Mouse (Mus musculus) forebrain, embryonic 10.5 days (tissue): ENCODE measurements around the gene Snai1. TPM values are rescaled to one million over a fixed set of nuclear protein-coding genes. Genes with fewer than 3 reads are reported as not detected.
A peak's percentile ranks its signal among the peaks of the same experiment; 100 is the strongest.

ENCODE experiments used
- DNase-seq: peaks from one replicate; pipeline ENCODE4 v3.0.0-alpha.2; 2017; ENCODE audit warnings: low spot score; ENCODE audit errors: extremely low spot score
- H3K27ac ChIP-seq: fragments of 300-500 bp; sonication (generic); 2 replicates; pipeline ENCODE4 v1.5.1; 2016; ENCODE audit warnings: mild to moderate bottlenecking
- H3K27me3 ChIP-seq: fragments of 300-500 bp; sonication (generic); 2 replicates; pipeline ENCODE4 v1.6.1; 2016; ENCODE audit warnings: mild to moderate bottlenecking; ENCODE audit not compliant: poor library complexity, severe bottlenecking
- H3K36me3 ChIP-seq: fragments of 300-500 bp; sonication (generic); replicated peaks from 2 replicates; pipeline ENCODE4 v1.6.1; 2016; ENCODE audit warnings: mild to moderate bottlenecking, moderate library complexity
- H3K4me1 ChIP-seq: fragments of 300-500 bp; sonication (generic); 2 replicates; pipeline ENCODE4 v1.6.1; 2016
- H3K4me3 ChIP-seq: fragments of 300-500 bp; sonication (generic); 2 replicates; pipeline ENCODE4 v1.5.1; 2016; ENCODE audit warnings: mild to moderate bottlenecking, moderate library complexity
- H3K9me3 ChIP-seq: fragments of 300-500 bp; sonication (generic); 2 replicates; pipeline ENCODE4 v1.6.1; 2016; ENCODE audit warnings: mild to moderate bottlenecking, moderate library complexity
- WGBS: fragments of 180-500 bp; shearing (Covaris S2); methylation state at CpG from one replicate; pipeline ENCODE4 v1.1.7; 2016; 5-methylcytosine and 5-hydroxymethylcytosine counted together
- polyA plus RNA-seq: library from polyadenylated mRNA; unstranded; fragments of >200 nt; fragmentation: Nextera tagmentation; extraction: Ambion mirVana; gene quantifications from 2 replicates; pipeline ENCODE4 v1.2.1, GENCODE M21; 2016

The Snai1 gene
- polyA plus RNA-seq, 1 experiment from 2014 or later, result 40.4 TPM

- Histone ChIP-seq H3K4me3 (no peak overlapping the region), H3K27me3 (peaks cover 15% of the 10 kb centered on the region), H3K36me3 (peaks cover 9% of the 10 kb centered on the region), H3K27ac (peak overlapping the region; percentile 69), H3K4me1 (peaks cover 53% of the 10 kb centered on the region), H3K9me3 (no peaks in the 10 kb centered on the region)
- WGBS, result 86% methylated on average over 18 of the region's 18 CpGs
- no peak for DNase-seq
These were observed 8.6 kb downstream of the Snai1 start for GRCm38 (mm10) chr2:167546447-167547195.

GRCm38 (mm10) chr2:167547444-167547843 is 9.4 kb downstream of the Snai1 start:
- Histone ChIP-seq H3K4me3 (no peak overlapping the region), H3K4me1 (peaks cover 48% of the 10 kb centered on the region), H3K27ac (no peak overlapping the region), H3K36me3 (peaks cover under 1% of the 10 kb centered on the region; the same call in 1 of the 2 replicates), H3K27me3 (peaks cover 7% of the 10 kb centered on the region), H3K9me3 (no peaks in the 10 kb centered on the region)
- DNase-seq, result no peak
- WGBS, result 81% methylated on average over 8 of the region's 8 CpGs

- 91% methylated on average over 7 of the region's 7 CpGs for WGBS
- no peak overlapping the region for H3K4me3 ChIP-seq
- no peak overlapping the region; the same call in 1 of the 2 replicates for H3K27ac ChIP-seq
- H3K4me1 ChIP-seq, result peaks cover 46% of the 10 kb centered on the region
- H3K27me3 ChIP-seq, result no peaks in the 10 kb centered on the region; the same call in 1 of the 2 replicates
- H3K36me3 ChIP-seq, result no peaks in the 10 kb centered on the region
- DNase-seq, result no peak
- no peaks in the 10 kb centered on the region for H3K9me3 ChIP-seq
These were observed 11.0 kb downstream of the Snai1 start for GRCm38 (mm10) chr2:167548961-167549360.

- H3K4me1 ChIP-seq, result peaks cover 38% of the 10 kb centered on the region
- H3K27ac ChIP-seq, result peak overlapping the region; percentile 17; the same call in 1 of the 2 replicates
- no peak for DNase-seq
- H3K27me3 ChIP-seq, result no peaks in the 10 kb centered on the region
- no peak overlapping the region for H3K4me3 ChIP-seq
- H3K9me3 ChIP-seq, result no peaks in the 10 kb centered on the region
- 68% methylated on average over 8 of the region's 8 CpGs for WGBS
- no peaks in the 10 kb centered on the region for H3K36me3 ChIP-seq
These were observed 12.4 kb downstream of the Snai1 start for GRCm38 (mm10) chr2:167550341-167550854.

- DNase-seq, result no peak
- no peaks in the 10 kb centered on the region for H3K27me3 ChIP-seq
- H3K9me3 ChIP-seq, result no peaks in the 10 kb centered on the region
- H3K4me3 ChIP-seq, result no peak overlapping the region
- 77% methylated on average over 8 of the region's 8 CpGs for WGBS
- no peaks in the 10 kb centered on the region for H3K36me3 ChIP-seq
- peak overlapping the region; percentile 59; the same call in 1 of the 2 replicates for H3K27ac ChIP-seq
- peaks cover 35% of the 10 kb centered on the region for H3K4me1 ChIP-seq
These were observed 13.4 kb downstream of the Snai1 start for GRCm38 (mm10) chr2:167551342-167551920.

GRCm38 (mm10) chr2:167552292-167552691 is 14.3 kb downstream of the Snai1 start:
- Histone ChIP-seq H3K4me3 (no peak overlapping the region), H3K36me3 (no peaks in the 10 kb centered on the region), H3K4me1 (peaks cover 29% of the 10 kb centered on the region), H3K27me3 (no peaks in the 10 kb centered on the region), H3K9me3 (no peaks in the 10 kb centered on the region), H3K27ac (peak overlapping the region; percentile 48; the same call in 1 of the 2 replicates)
- no peak for DNase-seq
- WGBS, result 92% methylated on average over 4 of the region's 4 CpGs

GRCm38 (mm10) chr2:167552927-167553402 is 15.0 kb downstream of the Snai1 start:
- Histone ChIP-seq H3K36me3 (no peaks in the 10 kb centered on the region), H3K9me3 (no peaks in the 10 kb centered on the region), H3K27me3 (no peaks in the 10 kb centered on the region), H3K4me3 (no peak overlapping the region), H3K27ac (peak overlapping the region; percentile 48; the same call in 1 of the 2 replicates), H3K4me1 (peaks cover 29% of the 10 kb centered on the region)
- 22% methylated on average over 11 of the region's 11 CpGs for WGBS
- DNase-seq, result no peak

- WGBS, result 94% methylated on average over 5 of the region's 5 CpGs
- no peak overlapping the region for H3K27ac ChIP-seq
- no peaks in the 10 kb centered on the region for H3K36me3 ChIP-seq
These were observed 17.8 kb downstream of the Snai1 start for GRCm38 (mm10) chr2:167555766-167556165.

GRCm38 (mm10) chr2:167559413-167559812 is 21.4 kb downstream of the Snai1 start:
- H3K36me3 ChIP-seq, result no peaks in the 10 kb centered on the region
- no peak for DNase-seq
- H3K4me1 ChIP-seq, result peaks cover 52% of the 10 kb centered on the region
- peak overlapping the region; percentile 38 for H3K4me3 ChIP-seq
- H3K27ac ChIP-seq, result peak overlapping the region; percentile 82
- peaks cover 32% of the 10 kb centered on the region for H3K27me3 ChIP-seq
- no peaks in the 10 kb centered on the region for H3K9me3 ChIP-seq
- WGBS, result 14% methylated on average over 27 of the region's 27 CpGs

More at GRCm38 (mm10) chr2:167555766-167556165, 17.8 kb downstream of the Snai1 start:
- Histone ChIP-seq H3K4me1 (peaks cover 47% of the 10 kb centered on the region), H3K9me3 (no peaks in the 10 kb centered on the region), H3K4me3 (no peak overlapping the region), H3K27me3 (peaks cover 25% of the 10 kb centered on the region)
- DNase-seq, result no peak

GRCm38 (mm10) chr2:167562101-167562500 is 24.1 kb downstream of the Snai1 start:
- 49% methylated on average over 8 of the region's 8 CpGs for WGBS
- H3K4me3 ChIP-seq, result no peak overlapping the region
- H3K4me1 ChIP-seq, result peaks cover 66% of the 10 kb centered on the region
- H3K27ac ChIP-seq, result peak overlapping the region; percentile 77
- H3K36me3 ChIP-seq, result no peaks in the 10 kb centered on the region
- DNase-seq, result no peak
- no peaks in the 10 kb centered on the region for H3K9me3 ChIP-seq
- peaks cover 32% of the 10 kb centered on the region for H3K27me3 ChIP-seq

- Histone ChIP-seq H3K4me3 (no peak overlapping the region), H3K9me3 (no peaks in the 10 kb centered on the region), H3K27ac (peak overlapping the region; percentile 77; the same call in 1 of the 2 replicates), H3K27me3 (peaks cover 32% of the 10 kb centered on the region), H3K4me1 (peaks cover 67% of the 10 kb centered on the region), H3K36me3 (no peaks in the 10 kb centered on the region)
- DNase-seq, result no peak
- 76% methylated on average over 5 of the region's 5 CpGs for WGBS
These were observed 25.0 kb downstream of the Snai1 start for GRCm38 (mm10) chr2:167563035-167563434.

GRCm38 (mm10) chr2:167563703-167564102 is 25.7 kb downstream of the Snai1 start:
- no peaks in the 10 kb centered on the region for H3K36me3 ChIP-seq
- peak overlapping the region; percentile 77 for H3K27ac ChIP-seq
- 61% methylated on average over 12 of the region's 12 CpGs for WGBS
- DNase-seq, result no peak
- H3K4me1 ChIP-seq, result peaks cover 66% of the 10 kb centered on the region
- H3K4me3 ChIP-seq, result no peak overlapping the region
- no peaks in the 10 kb centered on the region for H3K9me3 ChIP-seq
- H3K27me3 ChIP-seq, result peaks cover 28% of the 10 kb centered on the region
